Mouse (Mus musculus): Measurements from ENCODE around the gene Tmem94. TPM values are rescaled to one million over a fixed set of nuclear protein-coding genes. Genes with fewer than 3 reads are reported as not detected.

Tmem94 gene
- polyA plus RNA-seq, 1 experiment from 2014 or later = 36.8 TPM

DNA sequence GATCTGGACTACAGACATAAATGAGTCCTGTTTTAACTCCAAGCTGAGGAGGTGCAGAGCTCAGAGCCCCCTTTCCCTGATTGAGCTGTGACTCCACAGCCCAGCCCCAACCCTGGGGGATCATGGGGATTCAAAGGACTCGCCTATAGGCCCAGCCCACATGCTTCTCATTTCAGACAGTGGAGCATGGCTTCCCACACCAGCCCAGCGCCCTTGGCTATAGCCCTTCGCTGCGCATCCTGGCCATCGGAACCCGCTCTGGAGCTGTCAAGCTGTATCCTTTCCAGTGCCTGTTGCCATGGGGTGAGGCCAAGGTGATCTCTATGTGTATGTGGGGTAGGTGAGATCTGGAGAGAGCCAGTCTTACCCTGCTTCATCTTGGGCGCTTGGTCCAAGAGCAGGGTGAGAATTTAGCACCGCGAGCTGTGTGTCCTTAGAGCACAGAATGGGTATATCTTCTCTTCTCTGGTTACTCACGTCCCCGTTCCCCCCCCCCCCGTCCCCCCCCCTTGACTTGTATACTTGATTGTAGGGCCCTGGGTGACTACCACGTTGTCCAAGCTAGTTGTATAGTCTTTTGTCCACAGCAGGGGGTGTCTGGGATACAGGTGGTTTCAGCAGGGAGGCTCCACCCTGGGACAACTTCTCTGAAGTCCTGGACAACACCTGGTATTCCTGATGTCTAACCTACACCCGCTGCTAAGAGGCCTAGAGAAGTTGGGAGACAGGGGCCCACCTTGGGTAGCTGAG lies 78.1 kb downstream of the Tmem94 start:
- Histone ChIP-seq H3K27ac (peak overlapping the region; percentile 81; the same call in 1 of the 2 replicates), H3K4me3 (no peak overlapping the region), H3K4me1 (peaks cover 53% of the 10 kb centered on the region), H3K36me3 (replicated peaks) (peaks cover 12% of the 10 kb centered on the region; the same call in 1 of the 2 replicates), H3K9me3 (peaks cover 7% of the 10 kb centered on the region; the same call in 1 of the 2 replicates), H3K27me3 (ENCODE audit: poor library complexity, severe bottlenecking) (0 out of 2 replicates have a peak, but pooled peaks cover 11% of the 10 kb centered on the region)
- 84% methylated on average over 13 of the region's 14 CpGs for WGBS
- no peak for DNase-seq (ENCODE audit: extremely low spot score, low spot score)

DNA sequence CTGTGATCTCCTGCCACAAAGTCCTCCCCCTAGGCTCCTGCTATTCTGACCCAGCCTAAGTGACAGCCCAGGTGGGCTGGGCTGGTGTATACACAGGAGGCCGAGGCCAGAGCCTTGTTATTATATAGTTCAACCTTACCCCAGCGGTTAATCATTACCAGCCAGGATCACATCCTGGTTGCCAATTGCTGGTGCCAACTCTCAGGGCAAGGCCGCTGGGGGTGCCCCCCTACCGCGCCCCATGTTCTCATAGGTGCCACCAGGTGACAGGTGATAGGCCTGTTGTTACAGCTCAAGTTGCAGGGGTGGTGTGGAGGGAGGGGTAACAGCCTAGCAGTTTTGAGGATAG lies 78.6 kb downstream of the Tmem94 start:
- H3K4me1 ChIP-seq = peaks cover 49% of the 10 kb centered on the region
- H3K4me3 ChIP-seq = no peak overlapping the region
- 91% methylated on average over 5 of the region's 5 CpGs for WGBS
- peak overlapping the region; percentile 63; the same call in 1 of the 2 replicates for H3K27ac ChIP-seq
- peaks cover 12% of the 10 kb centered on the region; the same call in 1 of the 2 replicates for H3K36me3 ChIP-seq (replicated peaks)
- H3K27me3 ChIP-seq (ENCODE audit: poor library complexity, severe bottlenecking) = 0 out of 2 replicates have a peak, but pooled peaks cover 6% of the 10 kb centered on the region
- DNase-seq (ENCODE audit: extremely low spot score, low spot score) = no peak
- peaks cover 7% of the 10 kb centered on the region; the same call in 1 of the 2 replicates for H3K9me3 ChIP-seq

- DNase-seq (ENCODE audit: extremely low spot score, low spot score) = no peak
- H3K27me3 ChIP-seq (ENCODE audit: poor library complexity, severe bottlenecking) = 0 out of 2 replicates have a peak, but pooled peaks cover 2% of the 10 kb centered on the region
- no peak overlapping the region for H3K4me3 ChIP-seq
- WGBS = 62% methylated on average over 8 of the region's 8 CpGs
- peaks cover 45% of the 10 kb centered on the region for H3K4me1 ChIP-seq
- H3K27ac ChIP-seq = peak overlapping the region; percentile 63
- H3K36me3 ChIP-seq (replicated peaks) = peaks cover 12% of the 10 kb centered on the region; the same call in 1 of the 2 replicates
- H3K9me3 ChIP-seq = peaks cover 7% of the 10 kb centered on the region; the same call in 1 of the 2 replicates
These were observed 79.0 kb downstream of the Tmem94 start for GRCm38 (mm10) chr11:115844240-115844639.

- Histone ChIP-seq H3K4me1 (peaks cover 34% of the 10 kb centered on the region), H3K36me3 (replicated peaks) (peaks cover 20% of the 10 kb centered on the region), H3K27ac (no peak overlapping the region), H3K4me3 (no peak overlapping the region), H3K27me3 (ENCODE audit: poor library complexity, severe bottlenecking) (no peaks in the 10 kb centered on the region), H3K9me3 (peaks cover 7% of the 10 kb centered on the region; the same call in 1 of the 2 replicates)
- no peak for DNase-seq (ENCODE audit: extremely low spot score, low spot score)
- WGBS = 91% methylated on average over 2 of the region's 2 CpGs
These were observed 80.6 kb downstream of the Tmem94 start for GRCm38 (mm10) chr11:115845819-115846218.

Small RNA genes lying within 50 kb of the gene (microRNA-seq; reads per million reads assigned to microRNA genes)
- gene Mir5621 = not detected

Other genes with a start within 250 kb of the Tmem94 start
- 1,497 and 1,498 TPM in 2 replicates for gene Sumo2, start 229.2 kb upstream of the Tmem94 start, polyA plus RNA-seq (2016; fragmentation: Nextera tagmentation; extraction: Ambion mirVana)
- 281 and 299 TPM in 2 replicates for gene Nup85, start 201.0 kb upstream of the Tmem94 start, polyA plus RNA-seq (2016; fragmentation: Nextera tagmentation; extraction: Ambion mirVana)
- 106 TPM in 2 replicates for gene Mrps7, start 161.5 kb upstream of the Tmem94 start, polyA plus RNA-seq (2016; fragmentation: Nextera tagmentation; extraction: Ambion mirVana)
- gene Gga3, start 161.4 kb upstream of the Tmem94 start, polyA plus RNA-seq (2016; fragmentation: Nextera tagmentation; extraction: Ambion mirVana) = 29.6 and 35.0 TPM in 2 replicates
- gene Mif4gd, start 152.5 kb upstream of the Tmem94 start, polyA plus RNA-seq (2016; fragmentation: Nextera tagmentation; extraction: Ambion mirVana) = 20.3 and 23.8 TPM in 2 replicates
- 25.6 and 26.2 TPM in 2 replicates for gene Slc25a19, start 137.1 kb upstream of the Tmem94 start, polyA plus RNA-seq (2016; fragmentation: Nextera tagmentation; extraction: Ambion mirVana)
- 74.4 and 79.6 TPM in 2 replicates for gene Grb2, start 56.8 kb upstream of the Tmem94 start, polyA plus RNA-seq (2016; fragmentation: Nextera tagmentation; extraction: Ambion mirVana)
- gene Caskin2, start 48.2 kb downstream of the Tmem94 start, polyA plus RNA-seq (2016; fragmentation: Nextera tagmentation; extraction: Ambion mirVana) = 18.3 and 19.2 TPM in 2 replicates
- gene Tsen54, start 49.3 kb downstream of the Tmem94 start, polyA plus RNA-seq (2016; fragmentation: Nextera tagmentation; extraction: Ambion mirVana) = 34.7 and 41.0 TPM in 2 replicates
- 7.5 and 7.6 TPM in 2 replicates for gene Llgl2, start 58.6 kb downstream of the Tmem94 start, polyA plus RNA-seq (2016; fragmentation: Nextera tagmentation; extraction: Ambion mirVana)
- 0.06 and 0.11 TPM in 2 replicates for gene Myo15b, start 93.0 kb downstream of the Tmem94 start, polyA plus RNA-seq (2016; fragmentation: Nextera tagmentation; extraction: Ambion mirVana)
- 1.2 and 2.4 TPM in 2 replicates for gene Smim5, start 134.5 kb downstream of the Tmem94 start, polyA plus RNA-seq (2016; fragmentation: Nextera tagmentation; extraction: Ambion mirVana)
- 0.83 and 1.7 TPM in 2 replicates for gene Smim6, start 146.6 kb downstream of the Tmem94 start, polyA plus RNA-seq (2016; fragmentation: Nextera tagmentation; extraction: Ambion mirVana)
- 50.3 and 52.2 TPM in 2 replicates for gene Sap30bp, start 167.8 kb downstream of the Tmem94 start, polyA plus RNA-seq (2016; fragmentation: Nextera tagmentation; extraction: Ambion mirVana)
- gene Recql5, start 168.0 kb downstream of the Tmem94 start, polyA plus RNA-seq (2016; fragmentation: Nextera tagmentation; extraction: Ambion mirVana) = 35.0 and 36.6 TPM in 2 replicates
- 0.47 and 0.63 TPM in 2 replicates for gene Itgb4, start 209.3 kb downstream of the Tmem94 start, polyA plus RNA-seq (2016; fragmentation: Nextera tagmentation; extraction: Ambion mirVana)
- 223 and 224 TPM in 2 replicates for gene Galk1, start 247.3 kb downstream of the Tmem94 start, polyA plus RNA-seq (2016; fragmentation: Nextera tagmentation; extraction: Ambion mirVana)